Mouse (Mus musculus) brown adipose tissue, adult 24 weeks (tissue): ENCODE results near the gene Vav1. TPM values are rescaled to one million over a fixed set of nuclear protein-coding genes. Genes with fewer than 3 reads are reported as not detected.
"Not testable (repeated sequence)": the region's sequence is repeated elsewhere in the genome, so short reads cannot be mapped to it uniquely, and the experiment has no call there.

ENCODE experiments used
- H3K27ac ChIP-seq: fragments of 200-500 bp; replicated peaks from 2 replicates; pipeline ENCODE4 v1.5.1; 2012; ENCODE audit warnings: low read depth, mild to moderate bottlenecking, low read length
- H3K4me1 ChIP-seq: fragments of 200-500 bp; 2 replicates; pipeline ENCODE4 v1.6.1; 2012; ENCODE audit warnings: low read length, mixed read lengths; ENCODE audit not compliant: control insufficient read depth, insufficient read depth, insufficient read length
- H3K4me3 ChIP-seq: fragments of 200-500 bp; 2 replicates; pipeline ENCODE4 v1.5.1; 2012; ENCODE audit warnings: low read depth, mild to moderate bottlenecking, low read length, moderate library complexity; ENCODE audit not compliant: insufficient read depth
- polyA plus RNA-seq: library from polyadenylated mRNA; stranded (reverse); fragments of >200 nt; gene quantifications from 2 replicates; pipeline ENCODE4 v1.2.4, GENCODE M21; 2012; ENCODE audit not compliant: missing spikeins, insufficient read depth, insufficient read length

Gene Vav1
- polyA plus RNA-seq, 1 experiment: 1.5 TPM

DNA sequence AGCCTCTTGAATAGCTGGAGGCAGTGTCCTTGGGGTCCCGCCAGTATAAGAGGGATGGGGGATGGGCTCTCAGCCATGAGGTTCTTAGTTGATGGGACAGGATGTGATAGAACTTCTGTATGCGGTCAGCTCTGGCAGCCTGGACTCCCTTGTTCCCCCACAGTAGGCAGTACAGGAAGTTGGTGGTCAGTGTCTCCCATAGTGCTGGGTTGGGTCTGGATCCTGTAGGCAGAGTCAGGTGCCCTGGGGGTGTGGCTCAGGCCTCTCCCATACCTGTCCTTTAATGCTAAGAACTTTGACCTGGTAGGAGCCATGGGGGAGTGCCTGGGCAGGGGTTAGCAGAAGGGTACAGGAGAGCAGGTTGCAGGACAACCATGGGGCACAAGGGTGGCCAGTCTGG is 14.7 kb upstream of the Vav1 start:
- Histone ChIP-seq H3K4me1 (peaks cover 12% of the 10 kb centered on the region), H3K27ac (no peak overlapping the region), H3K4me3 (no peak overlapping the region)

DNA sequence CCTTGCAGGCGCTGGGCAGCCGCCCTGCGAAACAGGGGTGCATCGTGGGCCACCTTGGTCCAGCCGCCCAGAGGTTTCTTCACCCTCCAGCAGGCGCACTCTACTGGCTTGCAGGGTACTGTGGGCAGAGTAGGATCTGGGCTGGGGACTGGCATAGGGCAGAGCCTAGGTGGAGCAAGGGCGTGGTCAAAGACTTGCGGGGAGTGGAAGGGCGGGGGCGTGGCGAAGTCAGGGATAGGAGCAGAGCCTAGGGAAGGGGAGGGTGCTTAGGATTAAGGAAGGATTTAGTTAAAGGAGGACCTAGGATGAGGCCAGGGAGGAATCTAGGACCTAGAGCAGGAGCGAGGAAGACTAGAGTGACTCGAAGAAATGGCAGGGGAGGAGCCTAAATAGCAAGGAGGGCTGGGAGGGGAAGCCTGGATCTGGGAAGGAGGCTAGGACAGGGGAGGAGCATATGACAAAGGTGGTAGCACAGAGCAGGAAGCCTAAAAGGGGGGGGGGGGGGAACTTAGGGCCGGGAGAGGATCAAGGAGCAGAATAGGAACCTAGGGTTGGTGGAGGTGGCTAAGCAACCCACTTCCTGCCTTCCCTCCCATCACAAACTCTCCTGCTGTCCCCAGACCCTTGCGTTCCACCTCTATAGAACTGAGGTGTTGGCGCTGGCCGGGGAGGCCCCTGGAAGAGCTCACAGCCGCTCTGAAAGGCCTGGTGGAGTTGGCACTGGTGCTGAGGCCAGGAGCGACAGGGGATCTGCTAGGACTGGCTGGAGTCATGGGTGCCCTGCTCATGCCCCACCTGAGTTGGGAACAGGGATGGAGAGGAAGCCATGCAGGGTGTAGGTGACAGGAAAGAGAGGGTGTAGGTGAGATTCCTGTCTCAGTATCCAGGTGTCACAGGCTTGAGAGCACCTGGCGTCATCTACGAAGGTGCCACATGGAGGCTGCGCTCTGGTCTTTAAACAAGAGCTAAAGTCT is 13.6 kb upstream of the Vav1 start:
- peaks cover 12% of the 10 kb centered on the region for H3K4me1 ChIP-seq
- no peak overlapping the region for H3K27ac ChIP-seq
- H3K4me3 ChIP-seq: no peak overlapping the region; the same call in 1 of the 2 replicates

DNA sequence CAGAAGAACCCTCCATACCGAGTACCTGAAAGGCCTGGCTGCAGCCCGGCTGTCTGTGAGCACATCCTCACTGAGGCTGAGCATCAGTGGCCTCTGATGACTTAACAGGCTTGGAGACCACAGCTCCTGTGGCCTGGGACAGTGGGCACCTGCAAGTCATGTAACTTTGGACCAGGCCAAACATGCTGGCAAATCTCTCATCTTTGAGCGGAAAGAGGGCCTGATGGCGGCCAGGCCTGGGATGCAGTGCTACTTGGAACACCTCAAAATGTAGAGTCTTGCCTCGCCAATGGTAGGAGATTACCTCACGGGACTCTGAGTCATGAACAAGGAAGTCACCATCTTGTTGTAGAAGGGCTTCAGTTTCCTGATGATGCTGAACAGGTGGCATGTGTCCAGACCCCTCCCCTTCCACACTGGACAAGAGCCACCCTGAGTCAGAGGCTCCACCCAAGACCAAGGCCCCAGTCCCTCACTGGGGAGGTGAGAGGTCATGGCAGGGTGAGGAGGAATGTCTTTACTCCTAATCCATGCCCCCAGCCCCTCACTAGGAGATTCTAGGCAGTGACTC is 11.3 kb upstream of the Vav1 start:
- Histone ChIP-seq H3K4me3 (no peak overlapping the region), H3K27ac (0 out of 2 replicates have a peak overlapping the region, but pooled peaks have one; percentile 38), H3K4me1 (peaks cover 12% of the 10 kb centered on the region)

DNA sequence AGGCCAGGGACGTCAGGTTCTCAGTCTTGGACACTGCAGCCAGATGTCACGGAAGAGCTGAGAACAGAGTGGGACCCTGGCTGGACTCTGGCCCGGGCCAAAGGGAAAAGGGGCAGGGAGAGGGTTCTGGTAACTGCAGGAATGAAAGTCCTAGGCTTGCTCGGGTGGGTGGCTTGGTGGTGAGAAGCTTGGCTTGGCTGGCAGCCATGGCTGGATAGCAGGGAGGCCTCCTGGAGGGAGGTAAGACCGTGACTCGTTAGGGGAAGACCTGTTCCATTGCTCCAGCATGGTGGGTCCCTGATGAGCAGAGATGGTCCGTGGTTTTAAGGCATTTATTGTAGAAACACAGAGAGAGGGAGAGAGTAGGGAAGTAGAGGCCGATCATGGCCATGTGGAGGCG is 7.6 kb upstream of the Vav1 start:
- Histone ChIP-seq H3K4me3 (no peak overlapping the region), H3K4me1 (peaks cover 5% of the 10 kb centered on the region), H3K27ac (no peak overlapping the region)

DNA sequence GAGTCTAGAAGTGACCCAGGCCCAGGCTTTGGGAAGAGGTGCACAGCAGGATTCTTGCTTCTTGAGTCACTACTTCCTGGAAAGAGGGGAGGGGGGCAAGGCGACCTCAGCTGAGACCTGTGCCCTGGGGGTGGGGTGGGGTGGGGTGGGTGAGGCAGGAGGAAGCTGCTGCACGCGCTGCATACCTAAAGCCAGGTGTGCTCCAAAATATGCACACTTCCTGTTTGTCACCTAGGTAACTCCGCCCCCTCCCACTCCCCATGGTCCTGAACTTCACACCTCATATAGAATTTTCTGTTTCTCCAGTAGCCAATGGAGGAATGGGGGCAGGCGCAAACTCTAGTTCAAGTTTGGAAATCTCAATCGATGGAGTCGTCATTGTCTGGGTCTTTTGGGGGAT is 5.1 kb upstream of the Vav1 start:
- no peak overlapping the region for H3K4me3 ChIP-seq
- H3K4me1 ChIP-seq: 0 out of 2 replicates have a peak, but pooled peaks cover 3% of the 10 kb centered on the region
- no peak overlapping the region for H3K27ac ChIP-seq

DNA sequence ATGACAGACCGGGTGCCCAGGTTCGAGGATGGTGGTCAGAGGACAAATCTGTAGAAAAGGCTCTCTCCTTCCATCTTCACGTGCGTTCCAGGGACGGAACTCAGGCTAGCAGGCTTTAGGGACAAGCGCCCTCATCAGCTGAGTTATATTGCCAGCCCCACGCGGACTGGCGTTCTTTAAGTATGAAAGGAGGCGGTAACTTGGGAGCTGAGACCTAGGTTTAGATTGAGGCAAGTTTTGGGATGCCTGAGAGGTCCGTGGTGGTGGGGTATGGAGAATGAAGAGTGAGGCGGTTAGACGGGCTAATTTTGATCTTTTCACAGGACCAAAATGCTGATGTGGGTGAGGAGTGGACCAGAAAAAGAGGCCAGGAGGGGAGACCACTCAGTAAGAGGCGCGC is 4.2 kb upstream of the Vav1 start:
- peak overlapping the region; percentile 89 for H3K4me3 ChIP-seq
- 0 out of 2 replicates have a peak, but pooled peaks cover 3% of the 10 kb centered on the region for H3K4me1 ChIP-seq
- H3K27ac ChIP-seq: peak overlapping the region; percentile 99

DNA sequence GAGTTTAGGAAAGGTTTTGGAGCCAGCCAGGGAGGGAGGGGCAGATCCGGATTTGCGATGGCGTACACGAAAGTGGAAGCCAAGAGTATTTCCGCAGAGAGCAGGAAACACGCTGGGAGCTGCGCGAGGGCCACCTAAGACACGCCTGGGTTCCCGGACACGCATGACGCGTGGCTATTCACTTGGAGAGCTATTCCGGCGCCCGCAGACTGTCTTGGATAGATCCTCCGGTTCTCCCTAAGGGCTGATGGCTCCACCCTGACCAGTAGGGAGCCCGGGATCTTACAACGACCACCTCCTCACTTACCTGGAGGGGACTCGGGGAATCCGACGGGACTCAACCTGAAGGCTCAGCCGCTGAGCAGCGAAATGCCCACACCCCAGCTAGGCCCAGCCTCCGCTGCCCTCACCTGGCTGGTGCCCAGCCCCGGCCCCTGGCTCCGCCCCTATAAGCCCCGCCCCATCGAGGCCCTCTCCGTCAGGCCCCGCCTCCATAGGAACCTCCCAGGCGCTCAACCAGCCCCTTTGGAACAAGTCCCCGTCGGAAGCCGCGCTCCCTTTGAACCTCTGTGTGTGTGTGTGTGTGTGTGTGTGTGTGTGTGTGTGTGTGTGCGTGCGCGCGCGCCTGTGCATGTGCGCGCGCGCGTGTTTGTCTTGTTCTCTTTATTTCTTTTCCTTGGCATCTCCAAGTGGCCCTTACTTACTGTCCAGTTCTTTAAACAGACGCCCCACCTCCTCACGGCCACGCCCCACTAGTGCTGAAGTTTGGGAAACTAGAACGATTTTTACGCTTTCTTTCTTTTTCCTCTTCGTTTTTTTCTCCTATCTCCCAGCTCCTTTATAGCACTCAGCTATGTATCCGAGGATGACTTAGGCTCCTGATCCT is 3.5 kb upstream of the Vav1 start:
- peak overlapping the region; percentile 89 for H3K4me3 ChIP-seq
- 0 out of 2 replicates have a peak, but pooled peaks cover 3% of the 10 kb centered on the region for H3K4me1 ChIP-seq
- H3K27ac ChIP-seq: peak overlapping the region; percentile 99

DNA sequence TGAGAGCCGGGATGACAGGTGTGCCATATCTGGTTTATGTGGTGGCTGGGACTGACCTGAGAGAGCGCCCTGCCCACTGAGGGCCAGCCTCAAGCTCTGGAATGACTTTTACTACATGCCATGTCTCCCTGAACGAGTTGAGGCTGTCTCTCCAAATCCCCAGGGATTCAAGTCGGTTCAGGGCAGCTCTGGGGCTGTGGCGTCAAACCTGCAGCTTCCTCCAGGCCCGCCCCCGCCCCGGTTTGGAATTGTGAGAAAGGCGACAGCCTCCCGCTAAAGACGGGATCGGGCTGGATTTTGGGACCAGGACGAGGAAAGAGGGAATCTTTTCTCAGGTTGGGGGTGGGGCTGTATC is 2.9 kb upstream of the Vav1 start:
- Histone ChIP-seq H3K4me1 (0 out of 2 replicates have a peak, but pooled peaks cover 3% of the 10 kb centered on the region), H3K4me3 (peak overlapping the region; percentile 89), H3K27ac (peak overlapping the region; percentile 92)

DNA sequence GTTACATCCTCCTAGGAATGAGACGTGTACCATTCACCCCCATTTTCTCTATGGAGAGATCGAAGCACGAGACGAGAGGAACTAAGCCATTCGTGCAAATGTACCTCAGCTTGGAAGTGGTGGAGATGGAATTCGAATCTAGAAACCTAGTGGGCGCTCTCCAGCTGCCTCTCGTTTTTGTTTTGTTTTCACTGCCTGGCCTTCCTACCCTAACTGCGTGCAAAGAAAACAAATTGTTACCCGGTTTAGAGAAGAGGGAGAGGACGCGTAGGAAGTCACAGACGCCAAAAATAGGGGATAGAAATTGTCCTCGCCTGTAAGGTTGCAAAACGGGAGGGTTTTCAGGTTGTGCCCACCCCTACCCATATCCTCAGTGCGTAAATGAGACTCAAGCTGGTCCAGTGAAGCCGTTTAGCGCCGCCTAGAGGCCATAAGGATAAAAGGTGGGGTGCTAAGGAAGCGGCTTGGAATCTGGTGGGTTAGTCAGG is 2.2 kb upstream of the Vav1 start:
- H3K4me3 ChIP-seq: peak overlapping the region; percentile 89
- H3K27ac ChIP-seq: peak overlapping the region; percentile 92

DNA sequence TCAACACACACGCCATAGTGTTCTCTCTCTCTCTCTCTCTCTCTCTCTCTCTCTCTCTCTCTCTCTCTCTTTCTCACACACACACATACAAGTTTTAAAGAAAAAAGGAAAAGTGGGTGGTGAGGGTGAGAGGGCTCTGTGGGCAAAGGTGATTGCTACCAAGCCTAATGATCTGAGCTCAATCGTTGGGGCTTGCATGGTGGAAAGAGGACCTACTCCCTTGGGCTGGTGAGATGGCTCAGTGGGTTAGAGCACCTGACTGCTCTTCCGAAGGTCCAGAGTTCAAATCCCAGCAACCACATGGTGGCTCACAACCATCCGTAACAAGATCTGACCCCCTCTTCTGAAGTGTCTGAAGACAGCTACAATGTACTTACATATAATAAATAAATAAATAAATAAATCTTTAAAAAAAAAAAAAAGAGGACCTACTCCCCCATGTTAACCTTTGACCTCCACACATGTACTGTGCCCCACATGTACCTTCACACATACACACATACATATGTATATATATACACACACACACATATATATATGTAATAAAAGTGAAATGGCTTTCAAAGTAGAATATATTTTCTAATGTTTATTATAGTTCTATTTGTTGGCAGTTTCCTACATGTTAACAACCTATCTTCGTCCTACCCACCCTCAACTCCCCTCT is 1.2 kb upstream of the Vav1 start:
- not testable (repeated sequence) for H3K4me1 ChIP-seq, H3K4me3 ChIP-seq
- H3K27ac ChIP-seq: peak overlapping the region; percentile 58; the same call in 1 of the 2 replicates

More for the DNA sequence above, 2.2 kb upstream of the Vav1 start:
- H3K4me1 ChIP-seq: 0 out of 2 replicates have a peak, but pooled peaks cover 3% of the 10 kb centered on the region

DNA sequence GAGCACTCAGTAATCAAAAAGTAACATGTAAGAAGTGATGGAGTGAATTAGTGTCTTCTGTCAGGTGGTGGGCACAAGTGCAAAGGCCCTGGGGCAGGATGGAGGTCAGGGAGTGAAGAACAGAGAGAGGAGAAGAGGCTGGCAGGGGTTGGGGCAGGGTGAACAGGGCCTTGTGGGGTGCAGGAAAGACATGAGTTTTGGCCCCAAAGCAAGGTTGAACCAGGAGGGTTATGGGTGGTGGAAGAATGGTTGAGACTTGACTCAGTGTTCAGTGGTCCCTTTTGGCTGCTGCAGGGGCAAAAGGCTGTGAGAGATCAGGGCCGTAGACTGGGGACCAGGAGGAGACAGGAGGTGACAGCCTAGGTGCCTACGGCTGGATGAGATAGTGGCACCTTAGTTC is 363 bp upstream of the Vav1 start:
- Histone ChIP-seq H3K27ac (no peak overlapping the region), H3K4me3 (no peak overlapping the region), H3K4me1 (0 out of 2 replicates have a peak, but pooled peaks cover 3% of the 10 kb centered on the region)

DNA sequence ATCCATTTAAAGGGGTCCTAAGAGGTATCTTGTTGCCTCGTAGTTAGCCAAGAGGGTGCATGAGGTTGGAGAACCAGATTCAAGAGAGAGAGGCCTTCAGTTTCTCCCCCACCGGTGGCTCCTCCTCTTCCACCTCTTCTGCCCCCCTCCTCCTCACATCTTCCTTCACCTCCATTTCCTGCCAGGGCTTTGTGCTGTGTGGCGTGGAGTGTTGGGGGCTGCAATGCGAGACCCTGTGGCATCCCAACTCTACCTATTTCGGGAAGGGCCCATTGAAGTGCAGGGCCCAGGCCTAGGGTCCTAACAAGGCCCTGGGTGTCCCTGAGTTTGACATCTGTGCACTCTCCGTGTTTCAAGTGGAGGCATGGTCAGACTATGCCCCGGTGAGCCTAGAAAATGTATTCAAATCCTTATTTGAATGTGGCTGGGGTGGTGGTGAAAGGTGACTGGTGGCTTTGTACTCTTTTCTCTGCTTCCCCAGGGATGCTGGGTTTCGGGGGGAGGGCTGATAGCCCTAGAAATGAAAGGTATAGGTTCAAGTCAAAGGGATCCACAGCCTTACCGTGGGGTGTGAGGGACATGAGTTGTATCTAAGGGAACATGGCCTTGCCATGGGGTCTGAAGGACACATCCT is 808 bp downstream of the Vav1 start:
- Histone ChIP-seq H3K4me3 (peak overlapping the region; percentile 53), H3K27ac (peak overlapping the region; percentile 8), H3K4me1 (peaks cover 6% of the 10 kb centered on the region; the same call in 1 of the 2 replicates)

DNA sequence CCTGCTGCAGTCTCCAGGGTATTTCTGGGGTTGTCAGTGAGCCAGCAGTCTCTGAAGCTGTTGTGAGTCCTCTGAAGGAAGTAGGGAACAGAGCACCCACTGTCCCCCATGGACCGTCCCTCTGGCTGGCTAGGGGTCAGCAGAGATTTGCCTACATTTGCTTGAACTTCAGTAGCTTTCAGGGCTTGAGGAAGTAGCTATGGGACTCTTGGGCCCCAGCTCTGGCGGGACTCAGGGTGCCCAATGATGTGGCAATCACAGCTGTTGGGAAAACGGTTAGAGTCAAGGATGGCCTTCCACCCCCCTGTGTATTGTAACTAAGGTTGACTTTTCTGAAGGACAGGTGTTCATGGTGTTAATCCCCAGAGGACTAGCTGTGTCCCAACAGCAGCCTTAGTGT is 1.5 kb downstream of the Vav1 start:
- H3K27ac ChIP-seq: no peak overlapping the region; the same call in 1 of the 2 replicates
- peaks cover 10% of the 10 kb centered on the region for H3K4me1 ChIP-seq
- peak overlapping the region; percentile 53; the same call in 1 of the 2 replicates for H3K4me3 ChIP-seq

DNA sequence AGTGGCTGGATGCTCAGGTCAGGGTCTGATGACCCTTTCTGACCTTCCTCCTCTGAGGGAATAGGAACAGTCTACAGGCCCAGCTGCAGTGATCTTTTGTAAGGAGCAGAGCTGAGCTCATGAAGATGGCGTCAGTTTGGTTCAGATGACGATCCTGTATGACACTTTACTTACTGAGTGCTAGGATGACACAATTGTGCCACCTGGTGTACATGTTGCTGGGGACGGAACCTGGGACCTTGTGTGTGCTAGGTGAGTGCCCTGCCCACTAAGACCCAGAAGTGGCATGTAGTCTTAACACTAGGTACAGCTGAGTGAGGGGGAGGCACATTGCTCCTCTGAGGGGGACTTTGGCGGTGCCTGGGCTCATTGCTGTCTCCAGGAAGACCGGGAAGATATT is 5.0 kb downstream of the Vav1 start:
- Histone ChIP-seq H3K4me3 (no peak overlapping the region), H3K27ac (0 out of 2 replicates have a peak overlapping the region, but pooled peaks have one; percentile 96), H3K4me1 (peaks cover 13% of the 10 kb centered on the region)
